Mouse (Mus musculus): ENCODE measurements around the gene Zic4.

- TF ChIP-seq CTCF (IDR thresholded peaks at IDR 0.05): no peak
- TF ChIP-seq EP300 (IDR thresholded peaks at IDR 0.05): no peak
Measured at GRCm38 (mm10) chr9:91368150-91368549, 5.9 kb downstream of the Zic4 start.
